Mouse (Mus musculus): ENCODE measurements around the gene Srd5a3.

DNA sequence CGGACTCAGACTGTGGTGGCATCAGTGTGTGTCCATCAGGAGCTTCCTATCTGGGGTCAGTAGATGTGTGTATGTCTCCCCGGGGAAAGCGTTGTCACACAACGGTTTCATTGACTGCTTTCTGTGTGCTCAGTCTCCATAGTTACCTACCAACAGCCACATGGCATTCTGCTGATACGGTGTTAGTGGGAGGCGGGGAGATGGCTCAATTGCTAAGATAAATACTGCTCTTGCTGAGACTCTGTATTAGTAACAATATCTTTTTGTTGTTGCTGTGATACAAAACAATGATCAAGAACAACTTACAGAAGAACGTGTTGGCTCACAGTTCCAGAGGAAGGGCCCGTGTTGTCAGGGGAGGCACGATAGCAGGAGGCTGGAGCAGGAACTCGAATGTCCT, 1.6 kb upstream of the Srd5a3 start:
- no peak for TF ChIP-seq CTCF (IDR thresholded peaks at IDR 0.05; ENCODE audit: extremely low read depth, insufficient read depth, insufficient read length, insufficient replicate concordance)
- TF ChIP-seq POLR2A (IDR thresholded peaks at IDR 0.05; ENCODE audit: low read depth, low read length): no peak
